In genomic region chrX:166661808-166662207, GRCm38 (mm10) we compare ENCODE assay signal across 8 mouse cellular contexts.
DNase-seq lines count a peak whose midpoint lies in the region; ATAC-seq and TF ChIP-seq lines count a peak whose summit lies in the region.

No protein-coding gene starts in this region.

- WGBS in forebrain, embryonic 10.5 days, result 59% methylated on average over 6 of the region's 6 CpGs
- 26% methylated on average over 6 of the region's 6 CpGs for WGBS in heart, embryonic 13.5 days
- 31% methylated on average over 6 of the region's 6 CpGs for WGBS in kidney, embryonic 16.5 days

- H3K36me3 ChIP-seq in C2C12 (ENCODE audit: control insufficient read depth, insufficient read depth), result no peaks in the 10 kb centered on the region
- H3K36me3 ChIP-seq in forebrain, embryonic 10.5 days (replicated peaks), result no peaks in the 10 kb centered on the region
- H3K36me3 ChIP-seq in heart, embryonic 13.5 days, result no peaks in the 10 kb centered on the region
- H3K36me3 ChIP-seq in kidney, embryonic 16.5 days (ENCODE audit: insufficient read depth, low read length), result no peaks in the 10 kb centered on the region

- no peaks in the 10 kb centered on the region for H3K79me3 ChIP-seq in C2C12 (ENCODE audit: low read depth)

- no peak for TF ChIP-seq CTCF in C2C12 (IDR thresholded peaks at IDR 0.05; ENCODE audit: control insufficient read depth, insufficient read depth, insufficient read length)

- no peaks in the 10 kb centered on the region for H3K79me2 ChIP-seq in C2C12 (ENCODE audit: control insufficient read depth, insufficient read depth)

- no peaks in the 10 kb centered on the region for H3K27me3 ChIP-seq in C2C12 (ENCODE audit: control insufficient read depth, insufficient read depth, insufficient read length)
- peaks cover 96% of the 10 kb centered on the region for H3K27me3 ChIP-seq in forebrain, embryonic 10.5 days (ENCODE audit: poor library complexity, severe bottlenecking)
- H3K27me3 ChIP-seq in heart, embryonic 13.5 days (replicated peaks), result peaks cover 10% of the 10 kb centered on the region
- H3K27me3 ChIP-seq in kidney, embryonic 16.5 days (ENCODE audit: insufficient read depth, low read length), result peaks cover 18% of the 10 kb centered on the region; the same call in 1 of the 2 replicates

- H3K4me3 ChIP-seq in C2C12 (ENCODE audit: insufficient read depth, poor library complexity, severe bottlenecking), result no peak overlapping the region
- H3K4me3 ChIP-seq in forebrain, embryonic 10.5 days, result no peak overlapping the region
- H3K4me3 ChIP-seq in heart, embryonic 13.5 days, result no peak overlapping the region
- H3K4me3 ChIP-seq in kidney, embryonic 16.5 days (ENCODE audit: low read length), result no peak overlapping the region

- H3K27ac ChIP-seq in forebrain, embryonic 10.5 days, result 0 out of 2 replicates have a peak overlapping the region, but pooled peaks have one; percentile 82
- peak overlapping the region; percentile 85 for H3K27ac ChIP-seq in heart, embryonic 13.5 days (replicated peaks)
- H3K27ac ChIP-seq in kidney, embryonic 16.5 days (ENCODE audit: low read length), result peak overlapping the region; percentile 83

- H3K9ac ChIP-seq in heart, embryonic 13.5 days, result no peak overlapping the region
- H3K9ac ChIP-seq in kidney, embryonic 16.5 days (replicated peaks; ENCODE audit: low read length), result no peak overlapping the region

- H3K4me2 ChIP-seq in heart, embryonic 13.5 days, result no peak overlapping the region
- no peak overlapping the region for H3K4me2 ChIP-seq in kidney, embryonic 16.5 days (replicated peaks; ENCODE audit: low read depth, low read length)

- peaks cover 10% of the 10 kb centered on the region for H3K4me1 ChIP-seq in forebrain, embryonic 10.5 days
- H3K4me1 ChIP-seq in heart, embryonic 13.5 days, result peaks cover 25% of the 10 kb centered on the region
- 0 out of 2 replicates have a peak, but pooled peaks cover 7% of the 10 kb centered on the region for H3K4me1 ChIP-seq in kidney, embryonic 16.5 days (ENCODE audit: insufficient read depth, low read length)

- no peak overlapping the region for H3ac ChIP-seq in C2C12 (ENCODE audit: control insufficient read depth, insufficient read length, low read depth)

- ATAC-seq in heart, embryonic 13.5 days (ENCODE audit: extremely low read depth, insufficient number of reproducible peaks, low FRiP score, low TSS enrichment), result no peak
- peak; percentile 85 for ATAC-seq in kidney, embryonic 16.5 days (ENCODE audit: low FRiP score, low TSS enrichment)

- peak; percentile 57 to 74 for DNase-seq in adrenal gland, postnatal 36 days
- peak; percentile 15 for DNase-seq in forebrain, embryonic 10.5 days (ENCODE audit: extremely low spot score, low spot score)
- DNase-seq in lung, adult 18-20 months, result peak; percentile 63 to 78
- peak; percentile 17 for DNase-seq in neural tube, embryonic 10.5 days (ENCODE audit: extremely low spot score, low spot score)
- DNase-seq in urinary bladder, postnatal 25 days (ENCODE audit: low spot score), result peak; percentile 19

- H3K9me3 ChIP-seq in forebrain, embryonic 10.5 days, result no peaks in the 10 kb centered on the region
- H3K9me3 ChIP-seq in heart, embryonic 13.5 days, result no peaks in the 10 kb centered on the region
- no peaks in the 10 kb centered on the region for H3K9me3 ChIP-seq in kidney, embryonic 16.5 days (ENCODE audit: low read length)

TF ChIP-seq in C2C12, 6 proteins besides CTCF, POLR2A, EP300 and RAD21:
- TF ChIP-seq FOSL1 (IDR thresholded peaks at IDR 0.05; ENCODE audit: insufficient read depth, low read length, poor library complexity, severe bottlenecking) (no peak), MYOG (IDR thresholded peaks at IDR 0.05; ENCODE audit: control insufficient read depth, extremely low read depth, insufficient read length) (no peak), CEBPB (IDR thresholded peaks at IDR 0.05; ENCODE audit: low read depth) (no peak), MYOD1 (IDR thresholded peaks at IDR 0.05; ENCODE audit: control insufficient read depth, insufficient read length, low read depth) (peak; percentile 30), USF1 (IDR thresholded peaks at IDR 0.05; ENCODE audit: low read depth) (no peak), MAX (IDR thresholded peaks at IDR 0.05) (no peak)

Comparison
In these comparisons a context has a peak if more than half of its experiments do, and no peak if none do; other contexts are left out.
1. DNase-seq: peak in every context shown above with its lines; median percentile 70 in lung, adult 18-20 months; 66 in adrenal gland, postnatal 36 days; 19 in urinary bladder, postnatal 25 days; 17 in neural tube, embryonic 10.5 days; 15 in forebrain, embryonic 10.5 days.